Mouse (Mus musculus) myocyte (in vitro differentiated cells): ENCODE results near the gene Acox1.

Experiments used
- CEBPB ChIP-seq: IDR thresholded peaks from 2 replicates; pipeline ENCODE4 v1.6.1; 2011; ENCODE audit warnings: mild to moderate bottlenecking, moderate library complexity; ENCODE audit not compliant: poor library complexity, insufficient read depth, severe bottlenecking
- E2F4 ChIP-seq: IDR thresholded peaks from one replicate; pipeline ENCODE4 v1.6.1; 2011; ENCODE audit warnings: mild to moderate bottlenecking, control low read depth, moderate library complexity; ENCODE audit not compliant: insufficient read depth
- MAX ChIP-seq: IDR thresholded peaks from one replicate; pipeline ENCODE4 v1.6.1; 2011; ENCODE audit warnings: low read depth, mild to moderate bottlenecking, control low read depth
- REST ChIP-seq: IDR thresholded peaks from one replicate; pipeline ENCODE4 v1.6.1; 2011; ENCODE audit warnings: mild to moderate bottlenecking, control low read depth, moderate library complexity; ENCODE audit not compliant: insufficient read depth, insufficient read length
- USF1 ChIP-seq: IDR thresholded peaks from one replicate; pipeline ENCODE4 v1.6.1; 2011; ENCODE audit warnings: low read depth, mild to moderate bottlenecking, control low read depth, moderate library complexity

GRCm38 (mm10) chr11:116148761-116149221 is 50.1 kb downstream of the Acox1 start:
- TF ChIP-seq USF1, result no peak
- TF ChIP-seq E2F4, result no peak
- TF ChIP-seq REST, result no peak
- no peak for TF ChIP-seq CEBPB
- no peak for TF ChIP-seq MAX
